Mouse (Mus musculus): ENCODE measurements around the gene D630003M21Rik. TPM values are rescaled to one million over a fixed set of nuclear protein-coding genes. Genes with fewer than 3 reads are reported as not detected.

The D630003M21Rik gene
- total RNA-seq, 1 experiment: 0.89 TPM

DNA sequence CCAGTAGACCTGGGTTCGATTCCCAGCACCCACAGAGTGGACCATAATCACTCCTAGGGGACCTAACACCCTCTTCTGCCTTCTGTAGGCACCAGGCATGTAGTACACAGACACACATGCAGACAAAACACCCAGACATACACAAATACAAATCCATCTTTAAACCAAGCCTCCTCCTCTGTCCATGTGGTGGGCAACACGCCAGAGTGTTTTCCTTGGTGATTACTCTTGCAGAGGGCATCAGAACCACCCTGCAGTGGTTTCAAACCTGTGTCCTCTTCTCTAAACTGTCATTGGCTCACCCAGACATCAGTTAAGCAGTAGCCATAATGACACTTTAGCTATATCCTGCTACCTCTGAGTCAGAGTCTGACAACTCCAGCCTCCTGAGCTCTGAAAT lies 58.6 kb downstream of the D630003M21Rik start:
- Histone ChIP-seq H3K4me3 (ENCODE audit: insufficient read depth in 1 of 2, low read depth in 1 of 2, low read length in 2 of 2, poor library complexity in 1 of 2, severe bottlenecking in 1 of 2) (no peak overlapping the region), H3K4me1 (ENCODE audit: control insufficient read depth in 2 of 2, insufficient read depth in 2 of 2, low read length in 2 of 2, poor library complexity in 1 of 2) (peaks cover 5 to 9% of the 10 kb centered on the region in 2 experiments; a peak in 2 of 4 replicates), H3K36me3 (ENCODE audit: control insufficient read depth, insufficient read depth, low read length, poor library complexity, severe bottlenecking) (no peaks in the 10 kb centered on the region), H3K9ac (ENCODE audit: insufficient read depth, low read depth, low read length, poor library complexity, severe bottlenecking) (no peak overlapping the region), H3K27ac (ENCODE audit: insufficient read depth, low read depth, low read length, poor library complexity, severe bottlenecking) (no peak overlapping the region), H3K9me3 (ENCODE audit: control insufficient read depth, insufficient read depth, low read depth, low read length) (no peaks in the 10 kb centered on the region)
- in situ Hi-C loops (cut with MboI; ENCODE audit: low sequenced_read_pairs in 2 of 2, unreplicated experiment in 2 of 2): no loop called here
- DNase-seq (ENCODE audit: low read depth, low spot score): no peak
- TF ChIP-seq ZNF384 (IDR thresholded peaks at IDR 0.05; ENCODE audit: low read depth, low read length) (no peak), CHD2 (IDR thresholded peaks at IDR 0.05; ENCODE audit: low read depth, low read length) (no peak), HCFC1 (IDR thresholded peaks at IDR 0.05; ENCODE audit: borderline replicate concordance, insufficient read depth, low read length) (no peak), MAFK (IDR thresholded peaks at IDR 0.05; ENCODE audit: insufficient read depth, low read depth, low read length) (no peak), ZC3H11A (IDR thresholded peaks at IDR 0.05; ENCODE audit: borderline replicate concordance, low read depth, low read length) (no peak)

- in situ Hi-C loops (cut with MboI; ENCODE audit: low sequenced_read_pairs in 2 of 2, unreplicated experiment in 2 of 2): no loop called here
- Histone ChIP-seq H3K36me3 (ENCODE audit: control insufficient read depth, insufficient read depth, low read length, poor library complexity, severe bottlenecking) (no peaks in the 10 kb centered on the region), H3K9ac (ENCODE audit: insufficient read depth, low read depth, low read length, poor library complexity, severe bottlenecking) (no peak overlapping the region), H3K4me1 (ENCODE audit: control insufficient read depth in 2 of 2, insufficient read depth in 2 of 2, low read length in 2 of 2, poor library complexity in 1 of 2) (peaks cover 5 to 9% of the 10 kb centered on the region in 2 experiments; a peak in 2 of 4 replicates), H3K9me3 (ENCODE audit: control insufficient read depth, insufficient read depth, low read depth, low read length) (no peaks in the 10 kb centered on the region), H3K4me3 (ENCODE audit: insufficient read depth in 1 of 2, low read depth in 1 of 2, low read length in 2 of 2, poor library complexity in 1 of 2, severe bottlenecking in 1 of 2) (no peak overlapping the region), H3K27ac (ENCODE audit: insufficient read depth, low read depth, low read length, poor library complexity, severe bottlenecking) (no peak overlapping the region)
- TF ChIP-seq ZC3H11A (IDR thresholded peaks at IDR 0.05; ENCODE audit: borderline replicate concordance, low read depth, low read length) (no peak), MAFK (IDR thresholded peaks at IDR 0.05; ENCODE audit: insufficient read depth, low read depth, low read length) (no peak), HCFC1 (IDR thresholded peaks at IDR 0.05; ENCODE audit: borderline replicate concordance, insufficient read depth, low read length) (no peak), CHD2 (IDR thresholded peaks at IDR 0.05; ENCODE audit: low read depth, low read length) (no peak), ZNF384 (IDR thresholded peaks at IDR 0.05; ENCODE audit: low read depth, low read length) (no peak)
- no peak for DNase-seq (ENCODE audit: low read depth, low spot score)
Observed at GRCm38 (mm10) chr2:158169771-158170170, 59.3 kb downstream of the D630003M21Rik start.

GRCm38 (mm10) chr2:158169351-158169750 lies 59.7 kb downstream of the D630003M21Rik start:
- Histone ChIP-seq H3K27ac (ENCODE audit: insufficient read depth, low read depth, low read length, poor library complexity, severe bottlenecking) (no peak overlapping the region), H3K4me3 (ENCODE audit: insufficient read depth in 1 of 2, low read depth in 1 of 2, low read length in 2 of 2, poor library complexity in 1 of 2, severe bottlenecking in 1 of 2) (no peak overlapping the region), H3K9ac (ENCODE audit: insufficient read depth, low read depth, low read length, poor library complexity, severe bottlenecking) (no peak overlapping the region), H3K36me3 (ENCODE audit: control insufficient read depth, insufficient read depth, low read length, poor library complexity, severe bottlenecking) (no peaks in the 10 kb centered on the region), H3K4me1 (ENCODE audit: control insufficient read depth in 2 of 2, insufficient read depth in 2 of 2, low read length in 2 of 2, poor library complexity in 1 of 2) (peaks cover 5 to 9% of the 10 kb centered on the region in 2 experiments; a peak in 2 of 4 replicates), H3K9me3 (ENCODE audit: control insufficient read depth, insufficient read depth, low read depth, low read length) (no peaks in the 10 kb centered on the region)
- TF ChIP-seq HCFC1 (IDR thresholded peaks at IDR 0.05; ENCODE audit: borderline replicate concordance, insufficient read depth, low read length) (no peak), ZNF384 (IDR thresholded peaks at IDR 0.05; ENCODE audit: low read depth, low read length) (no peak), MAFK (IDR thresholded peaks at IDR 0.05; ENCODE audit: insufficient read depth, low read depth, low read length) (no peak), CHD2 (IDR thresholded peaks at IDR 0.05; ENCODE audit: low read depth, low read length) (no peak), ZC3H11A (IDR thresholded peaks at IDR 0.05; ENCODE audit: borderline replicate concordance, low read depth, low read length) (no peak)
- DNase-seq (ENCODE audit: low read depth, low spot score): no peak
- in situ Hi-C loops (cut with MboI; ENCODE audit: low sequenced_read_pairs in 2 of 2, unreplicated experiment in 2 of 2): no loop called here

- H3K36me3 ChIP-seq (ENCODE audit: control insufficient read depth, insufficient read depth, low read length, poor library complexity, severe bottlenecking): no peaks in the 10 kb centered on the region
- TF ChIP-seq ZC3H11A (IDR thresholded peaks at IDR 0.05; ENCODE audit: borderline replicate concordance, low read depth, low read length) (no peak), ZNF384 (IDR thresholded peaks at IDR 0.05; ENCODE audit: low read depth, low read length) (no peak), MAFK (IDR thresholded peaks at IDR 0.05; ENCODE audit: insufficient read depth, low read depth, low read length) (no peak), CHD2 (IDR thresholded peaks at IDR 0.05; ENCODE audit: low read depth, low read length) (no peak), HCFC1 (IDR thresholded peaks at IDR 0.05; ENCODE audit: borderline replicate concordance, insufficient read depth, low read length) (no peak)
- H3K27ac ChIP-seq (ENCODE audit: insufficient read depth, low read depth, low read length, poor library complexity, severe bottlenecking): no peak overlapping the region
- H3K9ac ChIP-seq (ENCODE audit: insufficient read depth, low read depth, low read length, poor library complexity, severe bottlenecking): no peak overlapping the region
- in situ Hi-C loops (cut with MboI; ENCODE audit: low sequenced_read_pairs in 2 of 2, unreplicated experiment in 2 of 2): no loop called here
- H3K4me1 ChIP-seq (ENCODE audit: control insufficient read depth in 2 of 2, insufficient read depth in 2 of 2, low read length in 2 of 2, poor library complexity in 1 of 2): peaks cover 5 to 9% of the 10 kb centered on the region in 2 experiments; a peak in 2 of 4 replicates
- no peaks in the 10 kb centered on the region for H3K9me3 ChIP-seq (ENCODE audit: control insufficient read depth, insufficient read depth, low read depth, low read length)
- no peak for DNase-seq (ENCODE audit: low read depth, low spot score)
- H3K4me3 ChIP-seq (ENCODE audit: insufficient read depth in 1 of 2, low read depth in 1 of 2, low read length in 2 of 2, poor library complexity in 1 of 2, severe bottlenecking in 1 of 2): no peak overlapping the region
Observed at GRCm38 (mm10) chr2:158168741-158169211, 60.2 kb downstream of the D630003M21Rik start.
